Mouse (Mus musculus) liver, embryonic 14.5 days (tissue): ENCODE measurements around the gene Cd2. TPM values are rescaled to one million over a fixed set of nuclear protein-coding genes. Genes with fewer than 3 reads are reported as not detected.

ENCODE experiments used
- ATAC-seq: fragments of 200-750 bp; cut with Nextera tagmentation; 2 replicates; pipeline ENCODE4 v1.8.0; 2017; ENCODE audit warnings: moderate number of reproducible peaks, mild to moderate bottlenecking, moderate library complexity; ENCODE audit not compliant: insufficient read depth
- DNase-seq, 3 experiments: peaks; one replicate each; pipeline ENCODE4 v3.0.0-alpha.2; 2012 to 2013; ENCODE audit warnings: low read depth in 3 of 3, low spot score in 3 of 3
- H3K27ac ChIP-seq: fragments of 300-500 bp; sonication (generic); 2 replicates; pipeline ENCODE4 v1.5.1; 2014; ENCODE audit warnings: moderate library complexity, mild to moderate bottlenecking, control low read depth, inconsistent platforms
- H3K27me3 ChIP-seq: fragments of 300-500 bp; sonication (generic); 2 replicates; pipeline ENCODE4 v1.6.1; 2014; ENCODE audit warnings: mild to moderate bottlenecking, low read length, moderate library complexity; ENCODE audit not compliant: control insufficient read depth, insufficient read depth
- H3K36me3 ChIP-seq: fragments of 300-500 bp; sonication (generic); replicated peaks from 2 replicates; pipeline ENCODE4 v1.6.1; 2014; ENCODE audit warnings: low read depth; ENCODE audit not compliant: control insufficient read depth, insufficient read depth
- H3K4me1 ChIP-seq, 2 experiments: fragments of 200-500 bp in 1 of 2; fragments of 300-500 bp in 1 of 2; sonication (generic) in 1 of 2; replicated peaks; 2 replicates each; pipeline ENCODE4 v1.6.1; 2012 to 2014; ENCODE audit warnings: antibody characterized with exemption in 1 of 2, inconsistent platforms in 1 of 2, low read length in 1 of 2; ENCODE audit not compliant: control insufficient read depth in 2 of 2, insufficient read depth in 2 of 2
- H3K4me2 ChIP-seq: fragments of 300-500 bp; sonication (generic); 2 replicates; pipeline ENCODE4 v1.6.1; 2014; ENCODE audit warnings: low read depth, mild to moderate bottlenecking, control low read depth, moderate library complexity
- H3K4me3 ChIP-seq, 2 experiments: fragments of 200-500 bp in 1 of 2; fragments of 300-500 bp in 1 of 2; sonication (generic) in 1 of 2; 2 replicates each; pipeline ENCODE4 v1.5.1; 2012 to 2014; ENCODE audit warnings: low read depth in 2 of 2, low read length in 2 of 2, mild to moderate bottlenecking in 2 of 2, control low read depth in 1 of 2, inconsistent platforms in 1 of 2, moderate library complexity in 1 of 2; ENCODE audit not compliant: insufficient read depth in 1 of 2
- H3K9ac ChIP-seq: fragments of 300-500 bp; sonication (generic); replicated peaks from 2 replicates; pipeline ENCODE4 v1.6.1; 2014; ENCODE audit warnings: mild to moderate bottlenecking, control low read depth, moderate library complexity
- H3K9me3 ChIP-seq: fragments of 300-500 bp; sonication (generic); 2 replicates; pipeline ENCODE4 v1.6.1; 2016; ENCODE audit warnings: low read length, mixed read lengths; ENCODE audit not compliant: control insufficient read depth
- CTCF ChIP-seq: IDR thresholded peaks from 2 replicates; pipeline ENCODE4 v1.5.1; 2016; ENCODE audit warnings: antibody characterized with exemption, low read depth, control low read depth
- EP300 ChIP-seq: IDR thresholded peaks from 2 replicates; pipeline ENCODE4 v1.6.1; 2016; ENCODE audit warnings: antibody characterized with exemption, low read depth
- WGBS: fragments of 180-500 bp; shearing (Covaris S2); extraction: QIAGEN DNeasy Blood & Tissue Kit; methylation state at CpG from one replicate; pipeline ENCODE4 v1.1.7; 2014; ENCODE audit not compliant: insufficient replicate concordance; 5-methylcytosine and 5-hydroxymethylcytosine counted together
- polyA plus RNA-seq, 2 experiments: library from polyadenylated mRNA; depleted of rRNA in 1 of 2; stranded (reverse) in 1 of 2; unstranded in 1 of 2; fragments of >200 nt; fragmentation: Nextera tagmentation in 1 of 2; extraction: Ambion mirVana in 1 of 2; gene quantifications; 2 replicates each; pipeline versions ENCODE4 v1.2.1 to v1.2.3; 2012 to 2014

Cd2 gene
- polyA plus RNA-seq, 2 experiments: not detected

- TF ChIP-seq EP300 (no peak), CTCF (no peak)
- H3K27ac ChIP-seq: no peak overlapping the region
- H3K9me3 ChIP-seq: no peaks in the 10 kb centered on the region
- no peak overlapping the region for H3K4me3 ChIP-seq
- H3K36me3 ChIP-seq: no peaks in the 10 kb centered on the region
- 65% methylated on average over 12 of the region's 12 CpGs for WGBS
- no peak for DNase-seq
- no peaks in the 10 kb centered on the region for H3K4me1 ChIP-seq
- no peak overlapping the region for H3K9ac ChIP-seq
- no peaks in the 10 kb centered on the region for H3K27me3 ChIP-seq
- no peak for ATAC-seq
- no peak overlapping the region for H3K4me2 ChIP-seq
Observed at GRCm38 (mm10) chr3:101286336-101287325, 1.1 kb downstream of the Cd2 start.

- Histone ChIP-seq H3K4me1 (no peaks in the 10 kb centered on the region; a peak in 1 of 4 replicates), H3K9me3 (no peaks in the 10 kb centered on the region), H3K36me3 (no peaks in the 10 kb centered on the region), H3K4me3 (no peak overlapping the region), H3K27me3 (no peaks in the 10 kb centered on the region), H3K27ac (no peak overlapping the region), H3K9ac (no peak overlapping the region), H3K4me2 (no peak overlapping the region)
- ATAC-seq (no peak), DNase-seq (no peak)
- no peak for TF ChIP-seq CTCF
- TF ChIP-seq EP300: no peak
- 77% methylated on average over 12 of the region's 12 CpGs for WGBS
Observed at GRCm38 (mm10) chr3:101285851-101286250, 1.9 kb downstream of the Cd2 start.

GRCm38 (mm10) chr3:101285021-101285615, 2.6 kb downstream of the Cd2 start:
- H3K4me3 ChIP-seq: no peak overlapping the region
- H3K9ac ChIP-seq: no peak overlapping the region
- ATAC-seq (no peak), DNase-seq (no peak)
- H3K36me3 ChIP-seq: no peaks in the 10 kb centered on the region
- TF ChIP-seq CTCF (no peak), EP300 (no peak)
- H3K27ac ChIP-seq: no peak overlapping the region
- H3K4me1 ChIP-seq: no peaks in the 10 kb centered on the region; a peak in 1 of 4 replicates
- H3K27me3 ChIP-seq: no peaks in the 10 kb centered on the region
- no peak overlapping the region for H3K4me2 ChIP-seq
- WGBS: 60% methylated on average over 5 of the region's 5 CpGs
- no peaks in the 10 kb centered on the region for H3K9me3 ChIP-seq

- no peak overlapping the region for H3K4me3 ChIP-seq
- no peaks in the 10 kb centered on the region for H3K9me3 ChIP-seq
- H3K4me1 ChIP-seq: no peaks in the 10 kb centered on the region; a peak in 1 of 4 replicates
- no peaks in the 10 kb centered on the region for H3K27me3 ChIP-seq
- DNase-seq (no peak), ATAC-seq (no peak)
- no peak overlapping the region for H3K4me2 ChIP-seq
- no peak overlapping the region for H3K27ac ChIP-seq
- no peaks in the 10 kb centered on the region for H3K36me3 ChIP-seq
- 62% methylated on average over 13 of the region's 13 CpGs for WGBS
- no peak overlapping the region for H3K9ac ChIP-seq
- TF ChIP-seq CTCF (no peak), EP300 (no peak)
Observed at GRCm38 (mm10) chr3:101283869-101284706, 3.7 kb downstream of the Cd2 start.
